Mouse (Mus musculus) heart, embryonic 13.5 days (tissue): Measurements from ENCODE around the gene Hephl1. TPM values are rescaled to one million over a fixed set of nuclear protein-coding genes. Genes with fewer than 3 reads are reported as not detected.

ENCODE experiments used
- ATAC-seq: fragments of 200-750 bp; cut with Nextera tagmentation; 2 replicates; pipeline ENCODE4 v1.8.0; 2017; ENCODE audit warnings: moderate TSS enrichment; ENCODE audit not compliant: insufficient number of reproducible peaks, low FRiP score, low TSS enrichment; ENCODE audit errors: extremely low read depth
- H3K27ac ChIP-seq: fragments of 300-500 bp; sonication (generic); replicated peaks from 2 replicates; pipeline ENCODE4 v1.5.1; 2015; ENCODE audit warnings: moderate library complexity, mild to moderate bottlenecking, inconsistent platforms
- H3K27me3 ChIP-seq: fragments of 300-500 bp; sonication (generic); replicated peaks from 2 replicates; pipeline ENCODE4 v1.6.1; 2015; ENCODE audit warnings: mild to moderate bottlenecking, inconsistent platforms
- H3K36me3 ChIP-seq: fragments of 300-500 bp; sonication (generic); 2 replicates; pipeline ENCODE4 v1.6.1; 2015; ENCODE audit warnings: mild to moderate bottlenecking, inconsistent platforms
- H3K4me1 ChIP-seq: fragments of 300-500 bp; sonication (generic); 2 replicates; pipeline ENCODE4 v1.6.1; 2015; ENCODE audit warnings: inconsistent platforms
- H3K4me2 ChIP-seq: fragments of 300-500 bp; sonication (generic); 2 replicates; pipeline ENCODE4 v1.6.1; 2015; ENCODE audit warnings: inconsistent platforms, mild to moderate bottlenecking, moderate library complexity
- H3K4me3 ChIP-seq: fragments of 300-500 bp; sonication (generic); 2 replicates; pipeline ENCODE4 v1.5.1; 2015; ENCODE audit warnings: moderate library complexity, mild to moderate bottlenecking, inconsistent platforms
- H3K9ac ChIP-seq: fragments of 300-500 bp; sonication (generic); 2 replicates; pipeline ENCODE4 v1.6.1; 2015; ENCODE audit warnings: inconsistent platforms, mild to moderate bottlenecking, moderate library complexity
- H3K9me3 ChIP-seq: fragments of 300-500 bp; sonication (generic); 2 replicates; pipeline ENCODE4 v1.6.1; 2016; ENCODE audit warnings: inconsistent platforms
- WGBS: fragments of 180-500 bp; shearing (Covaris S2); methylation state at CpG from one replicate; pipeline ENCODE4 v1.1.7; 2015; ENCODE audit warnings: mixed read lengths; 5-methylcytosine and 5-hydroxymethylcytosine counted together
- polyA plus RNA-seq: library from polyadenylated mRNA; unstranded; fragments of >200 nt; fragmentation: Nextera tagmentation; extraction: Ambion mirVana; gene quantifications from 2 replicates; pipeline ENCODE4 v1.2.1, GENCODE M21; 2015

Hephl1 gene
- polyA plus RNA-seq, 1 experiment from 2014 or later, result not detected

DNA sequence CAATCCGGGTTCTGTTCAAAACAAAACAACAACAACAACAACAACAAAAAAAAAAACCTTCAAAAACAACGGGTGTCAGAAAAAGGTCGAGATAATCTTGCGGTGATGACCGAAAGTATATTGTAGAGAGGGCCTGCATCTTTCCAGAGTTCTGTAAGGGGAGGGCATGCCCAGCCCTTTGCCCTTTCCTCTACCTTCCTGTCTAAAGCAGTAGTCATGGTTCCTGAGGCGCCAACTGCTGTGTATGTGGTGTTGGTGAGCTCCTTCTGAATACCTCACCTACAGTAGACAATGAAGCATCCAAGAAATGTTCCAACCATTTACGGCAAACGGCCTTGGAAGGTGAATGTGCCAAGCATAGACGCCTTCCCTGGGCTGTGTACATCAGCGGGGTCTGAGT lies 66.2 kb downstream of the Hephl1 start:
- H3K4me2 ChIP-seq, result peak overlapping the region; percentile 83
- 37% methylated on average over 10 of the region's 10 CpGs for WGBS
- H3K27me3 ChIP-seq, result no peaks in the 10 kb centered on the region; the same call in 1 of the 2 replicates

DNA sequence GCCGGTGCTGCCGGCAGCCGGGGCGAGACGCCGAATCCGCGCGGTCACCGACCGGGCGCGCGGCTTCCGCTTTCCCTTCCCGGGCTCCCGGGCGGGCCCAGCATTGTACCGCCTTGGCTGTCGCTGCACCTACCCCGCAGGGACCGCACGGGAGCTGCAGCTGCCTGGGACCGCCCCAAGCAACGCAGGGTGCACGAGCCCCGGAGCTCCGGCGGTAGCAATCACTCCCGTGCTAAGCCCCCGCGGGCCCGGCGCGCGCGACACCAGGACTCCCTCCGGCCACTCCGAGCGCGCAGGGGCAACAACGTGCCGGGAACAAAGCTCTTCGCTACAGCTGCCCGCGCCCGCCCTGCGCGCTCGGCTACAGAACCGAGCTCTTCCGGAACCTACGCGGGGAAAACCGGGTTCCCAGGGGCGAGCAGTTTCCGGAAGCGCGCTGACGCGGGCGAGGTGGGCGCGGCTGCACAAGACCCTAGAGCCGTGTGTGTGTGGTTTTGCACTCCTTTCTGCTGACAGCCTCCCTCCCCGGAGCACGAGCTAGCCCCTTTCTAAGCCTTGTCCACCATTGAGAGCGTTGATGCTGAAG lies 66.7 kb downstream of the Hephl1 start, which contains the start of gene Panx1:
Panx1 (minus strand) TSS at position 395 of the 586 bp plus-strand sequence.
- Histone ChIP-seq H3K9me3 (no peaks in the 10 kb centered on the region), H3K27ac (peak within 1 kb of the TSS; percentile 65), H3K4me1 (peaks cover 25% of the 10 kb centered on the region), H3K36me3 (no peaks in the 10 kb centered on the region), H3K9ac (peak within 1 kb of the TSS; percentile 90), H3K4me3 (peak within 1 kb of the TSS; percentile 90), H3K4me2 (peak within 1 kb of the TSS; percentile 83), H3K27me3 (no peaks in the 10 kb centered on the region; the same call in 1 of the 2 replicates)
- ATAC-seq, result peak; percentile 64; the same call in 1 of the 2 replicates
- under 1% methylated on average over 67 of the region's 68 CpGs for WGBS

More for the DNA sequence above, 66.2 kb downstream of the Hephl1 start:
- ATAC-seq, result no peak
- peak overlapping the region; percentile 90 for H3K4me3 ChIP-seq
- no peaks in the 10 kb centered on the region for H3K36me3 ChIP-seq
- H3K9ac ChIP-seq, result peak overlapping the region; percentile 90
- H3K9me3 ChIP-seq, result no peaks in the 10 kb centered on the region
- peaks cover 20% of the 10 kb centered on the region for H3K4me1 ChIP-seq
- H3K27ac ChIP-seq, result peak overlapping the region; percentile 65

DNA sequence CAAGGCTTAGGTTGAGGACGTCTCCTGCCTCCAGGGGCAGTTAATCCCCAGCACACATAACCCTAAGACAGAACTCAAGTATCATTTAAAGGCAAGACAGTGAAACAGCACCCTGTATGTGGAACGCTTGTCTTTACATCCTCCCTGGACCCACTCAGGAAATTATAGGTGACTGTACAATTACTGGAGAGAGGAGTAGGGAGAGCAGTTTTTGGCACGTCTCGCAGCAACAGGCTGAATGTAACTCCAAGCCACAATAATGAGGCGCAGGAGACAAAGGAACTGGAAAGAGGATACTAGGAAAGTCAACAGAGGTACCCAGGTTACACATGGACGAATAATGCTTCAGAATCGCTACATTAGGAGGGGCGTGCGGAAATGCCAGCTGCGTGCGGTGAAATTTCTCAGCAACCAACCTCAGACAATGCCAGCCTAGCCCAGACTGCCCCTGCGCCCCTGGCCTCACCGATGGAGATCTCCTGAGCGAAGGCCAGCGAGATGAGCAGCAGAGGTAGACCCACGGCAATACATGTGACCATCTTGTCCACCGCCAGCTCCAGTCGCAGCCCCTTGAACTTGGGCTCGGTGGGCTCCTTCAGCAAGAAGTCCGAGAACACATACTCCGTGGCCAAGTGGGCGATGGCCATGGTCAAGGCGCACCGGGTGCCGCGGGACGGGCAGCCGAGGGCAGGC lies 67.4 kb downstream of the Hephl1 start:
- peak overlapping the region; percentile 83 for H3K4me2 ChIP-seq
- peak overlapping the region; percentile 90 for H3K9ac ChIP-seq
- H3K4me3 ChIP-seq, result peak overlapping the region; percentile 90
- H3K9me3 ChIP-seq, result no peaks in the 10 kb centered on the region
- H3K27me3 ChIP-seq, result no peaks in the 10 kb centered on the region; the same call in 1 of the 2 replicates
- no peak; the same call in 1 of the 2 replicates for ATAC-seq
- WGBS, result under 1% methylated on average over 28 of the region's 28 CpGs
- H3K36me3 ChIP-seq, result no peaks in the 10 kb centered on the region
- peak overlapping the region; percentile 65 for H3K27ac ChIP-seq
- peaks cover 29% of the 10 kb centered on the region for H3K4me1 ChIP-seq

DNA sequence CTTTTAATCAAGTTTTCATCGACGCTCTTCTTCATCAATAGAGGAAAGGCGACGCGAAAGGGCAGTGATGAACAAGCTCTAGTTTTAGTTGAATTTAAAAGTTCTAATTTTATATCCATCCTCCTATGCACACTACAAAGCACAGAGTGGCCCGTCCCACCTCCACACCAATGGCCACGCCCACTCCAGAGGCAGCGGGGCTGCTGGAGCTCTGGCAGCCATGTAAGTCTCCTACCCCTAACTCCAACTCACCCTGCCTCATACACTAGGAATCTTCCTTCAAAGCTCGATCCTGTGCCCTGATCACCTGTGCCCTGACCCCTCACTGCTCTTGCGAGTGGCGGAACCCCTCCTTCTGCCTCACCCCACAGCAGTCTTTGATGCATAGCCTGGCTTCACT lies 70.4 kb downstream of the Hephl1 start:
- no peak overlapping the region for H3K27ac ChIP-seq
- no peaks in the 10 kb centered on the region; the same call in 1 of the 2 replicates for H3K27me3 ChIP-seq
- H3K36me3 ChIP-seq, result no peaks in the 10 kb centered on the region
- no peak overlapping the region for H3K9ac ChIP-seq
- no peak for ATAC-seq
- H3K4me3 ChIP-seq, result no peak overlapping the region
- H3K4me2 ChIP-seq, result no peak overlapping the region
- H3K4me1 ChIP-seq, result peaks cover 33% of the 10 kb centered on the region
- no peaks in the 10 kb centered on the region for H3K9me3 ChIP-seq
- WGBS, result 85% methylated on average over 11 of the region's 11 CpGs

DNA sequence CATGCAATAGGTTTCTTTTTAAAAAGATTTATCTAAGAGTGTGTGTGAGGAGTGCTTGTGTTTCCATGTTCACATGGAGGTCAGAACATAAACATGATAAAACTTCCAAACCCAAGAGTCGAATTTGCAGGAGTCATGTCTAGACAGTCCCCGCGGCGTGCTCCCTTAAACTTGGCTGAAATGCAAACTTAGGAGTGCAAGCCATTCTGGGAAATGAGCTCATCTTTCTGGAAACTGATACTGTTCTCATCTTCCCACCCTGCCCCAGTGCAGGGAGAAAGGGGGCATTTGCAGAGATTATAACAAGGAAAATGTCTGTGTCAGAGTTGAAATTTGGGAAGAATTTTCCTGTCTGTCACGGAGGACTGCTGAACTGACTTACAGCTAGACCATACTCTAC lies 72.1 kb downstream of the Hephl1 start:
- Histone ChIP-seq H3K4me1 (peaks cover 29% of the 10 kb centered on the region), H3K36me3 (no peaks in the 10 kb centered on the region), H3K27ac (peak overlapping the region; percentile 37), H3K9ac (no peak overlapping the region), H3K4me3 (no peak overlapping the region), H3K9me3 (no peaks in the 10 kb centered on the region), H3K4me2 (no peak overlapping the region), H3K27me3 (no peaks in the 10 kb centered on the region)
- WGBS, result 77% methylated on average over 5 of the region's 5 CpGs
- ATAC-seq, result no peak

DNA sequence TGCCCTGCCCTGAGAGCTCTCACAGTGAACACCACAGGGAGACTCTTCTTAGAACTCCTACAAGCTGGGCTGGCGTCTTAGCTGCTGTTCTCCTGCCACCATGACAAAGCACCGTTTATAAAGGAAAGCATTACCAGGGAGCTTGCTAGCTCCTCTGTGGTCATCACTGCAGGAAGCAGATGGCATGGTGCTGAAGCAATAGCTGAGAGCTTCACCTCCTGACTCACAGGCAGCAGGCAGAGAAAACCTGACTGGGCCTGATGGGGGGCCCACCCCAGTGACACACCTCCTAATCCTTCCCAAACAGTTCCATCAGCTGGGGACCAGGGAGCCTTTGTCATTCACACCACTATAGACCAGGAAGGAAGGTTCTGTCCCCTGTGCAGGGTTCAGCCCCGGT lies 74.2 kb downstream of the Hephl1 start:
- Histone ChIP-seq H3K4me3 (no peak overlapping the region), H3K4me2 (no peak overlapping the region), H3K27ac (no peak overlapping the region), H3K9ac (no peak overlapping the region), H3K9me3 (no peaks in the 10 kb centered on the region), H3K27me3 (no peaks in the 10 kb centered on the region), H3K4me1 (peaks cover 28% of the 10 kb centered on the region), H3K36me3 (no peaks in the 10 kb centered on the region)
- 62% methylated on average over 3 of the region's 3 CpGs for WGBS
- ATAC-seq, result no peak

DNA sequence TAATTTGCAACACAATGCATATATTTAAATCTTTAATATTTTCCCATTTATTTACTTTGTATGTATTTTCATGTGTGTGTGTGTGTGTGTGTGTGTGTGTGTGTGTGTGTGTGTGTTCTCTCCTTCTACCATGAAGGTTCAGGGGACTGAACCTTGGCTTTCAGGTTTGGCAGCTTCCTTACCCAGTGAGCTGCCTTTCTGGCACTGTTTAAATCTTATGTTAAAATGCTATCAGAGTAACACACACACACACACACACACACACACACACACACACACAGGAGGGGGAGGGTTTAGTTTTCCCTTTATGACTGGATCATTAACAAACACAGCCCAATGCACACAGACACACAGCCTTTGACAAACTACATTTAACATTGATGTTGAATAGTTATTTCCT lies 74.7 kb downstream of the Hephl1 start:
- no peaks in the 10 kb centered on the region for H3K9me3 ChIP-seq
- no peak overlapping the region for H3K4me2 ChIP-seq
- peaks cover 28% of the 10 kb centered on the region for H3K4me1 ChIP-seq
- no peak overlapping the region for H3K27ac ChIP-seq
- H3K4me3 ChIP-seq, result no peak overlapping the region
- H3K27me3 ChIP-seq, result no peaks in the 10 kb centered on the region
- ATAC-seq, result no peak
- no peaks in the 10 kb centered on the region for H3K36me3 ChIP-seq
- H3K9ac ChIP-seq, result no peak overlapping the region

DNA sequence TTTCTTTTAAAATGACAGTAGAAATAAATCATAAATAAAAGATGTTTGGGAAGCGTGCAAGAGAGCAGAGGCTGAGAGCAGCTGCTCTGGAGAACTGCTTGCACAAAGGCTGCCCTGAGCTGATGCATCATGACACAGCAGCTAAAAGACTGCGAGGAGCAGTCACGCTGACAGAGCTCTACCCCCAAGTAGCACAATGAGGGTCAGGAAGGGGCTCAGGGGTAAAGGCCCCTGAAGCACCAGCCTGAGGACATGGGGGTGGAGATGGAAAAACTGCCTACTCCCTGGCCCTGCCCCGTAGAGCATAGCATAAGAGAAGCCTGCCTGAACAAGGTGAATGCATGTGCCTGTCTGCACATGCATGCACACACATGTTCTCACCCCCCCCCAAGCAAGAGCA lies 75.1 kb downstream of the Hephl1 start:
- Histone ChIP-seq H3K36me3 (no peaks in the 10 kb centered on the region), H3K4me2 (no peak overlapping the region), H3K4me1 (peaks cover 28% of the 10 kb centered on the region), H3K9ac (peak overlapping the region; percentile 24; the same call in 1 of the 2 replicates), H3K9me3 (no peaks in the 10 kb centered on the region), H3K4me3 (no peak overlapping the region), H3K27me3 (no peaks in the 10 kb centered on the region), H3K27ac (no peak overlapping the region)
- ATAC-seq, result no peak
- 68% methylated on average over 4 of the region's 4 CpGs for WGBS

DNA sequence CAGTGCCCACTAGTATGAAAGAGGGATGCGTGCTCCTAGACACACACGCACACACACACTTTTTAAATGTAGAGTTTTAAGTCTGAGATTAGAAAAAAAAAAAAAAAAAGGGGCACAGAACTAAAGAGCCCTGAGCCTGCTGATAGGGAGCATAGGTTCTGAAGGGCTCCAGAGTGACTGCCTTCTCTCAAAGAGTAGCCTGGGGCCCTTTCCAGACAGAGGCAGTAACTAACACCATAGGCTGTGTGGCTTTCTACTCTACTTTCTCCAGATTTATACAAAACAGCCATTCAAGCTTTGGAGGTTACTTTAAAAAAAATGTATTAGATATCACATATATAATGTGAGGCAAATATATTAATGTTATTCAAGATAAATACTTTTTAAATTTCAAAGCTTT lies 75.5 kb downstream of the Hephl1 start:
- WGBS, result 88% methylated on average over 2 of the region's 2 CpGs
- Histone ChIP-seq H3K9ac (no peak overlapping the region), H3K4me1 (peaks cover 28% of the 10 kb centered on the region), H3K27ac (no peak overlapping the region), H3K4me2 (no peak overlapping the region), H3K27me3 (no peaks in the 10 kb centered on the region), H3K4me3 (no peak overlapping the region), H3K36me3 (0 out of 2 replicates have a peak, but pooled peaks cover 2% of the 10 kb centered on the region), H3K9me3 (no peaks in the 10 kb centered on the region)
- ATAC-seq, result no peak

DNA sequence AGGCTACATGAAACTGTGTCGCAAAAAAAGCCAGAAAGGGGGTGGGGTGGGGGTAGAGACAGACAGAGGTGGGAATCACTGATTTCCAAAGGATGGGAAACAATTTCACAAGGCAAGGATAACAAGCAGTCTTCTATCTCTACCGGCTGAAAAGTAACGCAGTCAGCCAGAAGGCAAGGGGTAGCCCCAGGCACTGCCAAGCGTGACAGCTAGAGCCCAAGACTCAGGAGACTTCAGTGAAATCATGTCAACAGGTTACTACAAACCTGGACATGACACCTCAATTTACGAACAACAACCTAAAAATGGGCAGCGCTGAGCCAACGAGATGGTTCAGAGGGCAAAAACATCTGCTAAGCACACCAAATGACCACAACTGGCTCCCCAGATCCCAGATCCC lies 75.9 kb downstream of the Hephl1 start:
- 86% methylated on average over 7 of the region's 7 CpGs for WGBS
- peaks cover 29% of the 10 kb centered on the region for H3K4me1 ChIP-seq
- no peak overlapping the region for H3K4me3 ChIP-seq
- H3K9me3 ChIP-seq, result no peaks in the 10 kb centered on the region
- no peak overlapping the region for H3K4me2 ChIP-seq
- H3K9ac ChIP-seq, result no peak overlapping the region
- 0 out of 2 replicates have a peak, but pooled peaks cover 4% of the 10 kb centered on the region for H3K36me3 ChIP-seq
- H3K27ac ChIP-seq, result no peak overlapping the region
- H3K27me3 ChIP-seq, result no peaks in the 10 kb centered on the region
- no peak for ATAC-seq

DNA sequence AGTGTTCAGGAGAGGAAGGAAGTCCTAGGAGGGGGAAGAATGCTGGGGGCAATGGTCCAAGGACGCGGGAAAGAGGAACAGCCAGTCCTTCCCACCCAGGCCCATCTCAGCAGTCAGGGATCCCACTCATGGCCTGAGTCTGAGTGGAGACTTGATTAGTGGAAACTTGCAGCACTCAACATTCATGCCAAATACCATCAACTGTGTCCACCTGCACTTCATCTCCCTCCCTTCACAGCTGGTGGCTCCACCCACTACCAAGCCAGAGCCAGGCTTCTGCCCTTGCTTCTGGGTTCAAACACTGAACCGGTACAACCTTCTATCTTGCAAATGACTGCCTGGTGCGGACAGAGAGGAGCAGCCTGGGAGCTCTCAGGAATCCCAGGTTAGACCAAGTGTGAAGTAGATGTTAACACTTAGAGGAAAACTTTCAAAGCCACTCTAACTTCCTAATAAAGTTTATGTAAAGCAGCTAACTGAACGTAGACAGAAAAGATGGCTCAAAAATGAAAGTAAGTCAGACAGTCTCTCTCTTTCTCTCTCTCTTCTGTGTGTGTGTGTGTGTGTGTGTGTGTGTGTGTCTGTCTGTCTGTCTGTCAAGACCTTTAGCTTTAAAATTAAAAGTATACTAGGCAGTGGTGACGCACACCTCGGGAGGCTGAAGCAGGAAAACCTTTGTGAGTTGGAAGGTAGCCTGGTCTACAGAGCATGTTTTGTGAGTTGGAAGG lies 77.2 kb downstream of the Hephl1 start:
- no peak overlapping the region for H3K4me2 ChIP-seq
- 0 out of 2 replicates have a peak, but pooled peaks cover 4% of the 10 kb centered on the region for H3K36me3 ChIP-seq
- WGBS, result 70% methylated on average over 7 of the region's 7 CpGs
- H3K9me3 ChIP-seq, result no peaks in the 10 kb centered on the region
- H3K4me1 ChIP-seq, result peaks cover 27% of the 10 kb centered on the region
- ATAC-seq, result no peak
- H3K27ac ChIP-seq, result no peak overlapping the region
- H3K9ac ChIP-seq, result no peak overlapping the region
- H3K27me3 ChIP-seq, result no peaks in the 10 kb centered on the region
- no peak overlapping the region for H3K4me3 ChIP-seq
